Mouse (Mus musculus) natural killer cell, adult 2 months (primary cell): ENCODE measurements around the gene Ppp1r13l.

Experiments
- DNase-seq, 2 experiments: peaks; one replicate each; pipeline ENCODE4 v3.0.0; 2022; ENCODE audit warnings: low spot score in 2 of 2

Ppp1r13l gene

DNA sequence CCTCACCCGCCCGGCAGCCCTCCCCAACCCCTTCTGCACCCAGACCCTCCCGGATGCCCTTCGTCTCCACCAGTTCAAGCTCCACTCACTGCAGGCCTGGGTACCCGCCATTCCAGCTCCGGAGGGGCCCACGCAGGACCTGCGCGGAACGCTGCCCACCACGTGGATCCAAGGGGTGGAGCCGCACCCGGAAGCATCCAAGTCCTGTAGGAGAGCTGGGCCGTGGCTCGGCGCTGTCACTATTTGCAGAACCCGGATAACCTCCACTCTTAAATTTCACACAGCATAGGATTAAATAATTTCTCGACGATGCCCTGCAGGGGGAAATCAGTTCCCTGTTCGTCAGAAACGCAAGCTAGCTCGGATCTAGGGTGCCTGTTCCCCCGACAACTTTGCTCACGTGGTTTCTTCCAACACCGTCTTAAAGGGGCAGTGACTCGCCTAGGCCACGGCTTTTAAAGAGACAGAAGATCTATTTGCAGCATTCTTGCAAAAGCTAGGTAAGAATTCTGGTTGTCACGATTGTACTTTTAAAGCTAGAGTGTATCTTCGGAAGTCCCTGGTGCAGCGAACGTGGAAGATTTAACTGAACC, at the start of gene Ppp1r13l, which contains the start of gene Cd3eap:
TSS of gene Ppp1r13l (plus strand) at position 451 of the 593 bp plus-strand sequence.
TSS of gene Cd3eap (minus strand) at position 185 of the 593 bp plus-strand sequence.
- DNase-seq: peak; percentile 82 to 87

DNA sequence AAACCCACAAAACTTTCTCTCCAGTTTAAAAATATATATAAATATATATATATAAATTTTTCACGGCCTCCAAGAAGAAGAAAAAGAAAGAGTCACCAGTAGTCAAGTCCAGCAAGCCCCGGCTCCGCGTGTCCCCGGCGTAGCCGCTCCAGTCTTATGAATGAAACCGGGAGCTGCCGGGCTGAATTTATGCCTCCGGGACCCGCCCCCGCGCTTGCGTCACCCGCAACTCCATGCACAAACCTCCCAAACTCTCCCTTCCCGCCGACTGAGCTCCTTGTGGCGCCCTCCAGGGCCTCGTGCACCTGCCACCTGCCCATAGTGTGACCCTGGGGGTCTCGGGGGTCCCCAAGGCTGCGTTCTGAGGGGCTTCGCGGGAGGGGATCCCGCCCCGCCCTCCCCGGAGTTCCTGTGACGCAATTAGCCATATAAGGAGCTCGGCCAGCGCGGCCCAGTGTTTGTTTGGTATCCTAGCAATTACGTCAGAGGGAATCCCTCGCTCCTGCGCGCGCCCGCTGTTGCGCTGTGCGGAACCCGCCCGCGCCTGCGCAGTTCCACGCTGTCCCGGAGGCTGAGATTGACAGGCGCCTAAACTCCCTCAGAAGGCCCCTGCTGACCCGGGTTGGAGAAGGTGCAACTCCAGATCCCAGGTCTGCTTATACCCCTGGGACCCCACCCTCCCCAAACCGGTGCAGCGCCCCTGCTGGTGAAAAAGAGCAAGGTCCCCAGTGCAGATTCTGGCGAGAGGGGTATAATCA, 49.5 kb upstream of the Ppp1r13l start, which contains the start of gene Fosb:
TSS of gene Fosb (minus strand) at position 168 of the 758 bp plus-strand sequence.
- peak; percentile 95 to 96 for DNase-seq

DNA sequence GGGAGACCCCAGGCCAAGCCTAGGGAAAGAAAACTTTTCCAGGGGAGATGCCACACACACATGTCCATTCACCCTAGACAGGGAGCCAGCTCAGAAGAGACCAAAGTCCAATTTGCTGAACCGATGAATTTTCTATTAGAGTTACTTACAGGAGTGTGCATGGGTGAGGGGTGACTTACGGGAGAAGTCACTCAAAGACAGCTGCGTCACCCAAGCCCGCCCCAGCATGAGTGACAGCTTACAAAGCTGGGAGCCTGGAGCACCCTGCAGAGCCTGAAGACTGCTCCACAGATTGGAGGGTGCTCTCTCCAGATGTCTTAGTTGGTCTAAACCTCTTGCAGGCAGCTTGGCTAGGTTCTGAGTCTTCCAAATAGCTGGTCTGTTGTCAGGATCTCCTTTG, 47.6 kb upstream of the Ppp1r13l start:
- no peak for DNase-seq

DNA sequence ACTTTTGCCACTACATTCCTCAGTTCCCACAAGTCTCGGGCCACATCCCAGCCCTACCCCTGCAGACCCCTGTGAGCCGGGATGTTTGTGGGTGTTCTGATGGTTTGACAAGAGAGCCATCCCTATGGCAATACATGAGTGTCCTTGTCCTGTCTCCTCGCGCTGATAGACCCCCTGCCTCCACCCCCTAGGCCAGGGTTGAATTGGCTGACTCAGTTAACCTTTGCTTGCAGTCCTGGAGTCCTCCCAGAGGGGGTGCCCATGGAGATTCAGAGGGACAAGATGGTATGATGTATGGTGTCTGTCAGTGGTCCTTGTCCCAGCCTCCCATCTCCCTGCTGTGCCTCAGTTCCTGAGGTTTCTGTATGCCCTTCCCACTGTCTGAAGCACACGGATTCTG, 45.5 kb upstream of the Ppp1r13l start:
- DNase-seq: no peak

DNA sequence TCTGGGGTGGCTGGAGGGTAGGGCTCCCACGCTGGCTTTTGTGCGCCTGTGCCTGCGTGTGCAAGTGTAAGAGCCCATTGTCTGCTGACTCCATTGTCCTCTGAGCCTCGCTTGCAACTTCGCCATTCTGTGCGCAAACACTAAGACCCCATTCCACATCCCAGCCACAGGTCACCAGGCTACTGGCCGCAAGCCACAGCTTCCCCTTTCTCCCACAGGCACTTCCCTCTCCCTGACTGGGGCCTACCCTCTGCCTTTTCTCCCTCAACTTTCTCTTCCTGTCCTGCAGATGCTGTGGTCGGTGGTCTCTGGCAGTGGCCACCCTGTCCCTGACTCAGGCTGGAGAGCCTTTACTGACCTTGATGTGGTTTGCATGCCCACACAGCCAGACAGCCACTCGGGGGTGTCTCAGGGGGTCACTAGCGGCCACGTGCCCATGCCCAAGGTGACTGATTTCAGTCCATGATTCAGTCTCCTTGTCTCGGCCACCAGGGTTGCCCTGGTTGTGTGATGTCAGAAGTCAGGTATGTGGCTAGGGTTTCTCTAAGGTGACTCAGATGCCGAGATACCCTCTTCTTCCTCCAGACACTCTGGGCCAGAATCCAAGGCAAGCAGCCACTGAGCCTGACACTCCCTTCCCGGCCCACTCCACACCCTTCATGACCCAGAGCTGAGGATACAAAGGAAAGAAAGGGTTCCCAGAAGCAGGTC, 42.9 kb upstream of the Ppp1r13l start:
- peak; percentile 56 to 59 for DNase-seq

DNA sequence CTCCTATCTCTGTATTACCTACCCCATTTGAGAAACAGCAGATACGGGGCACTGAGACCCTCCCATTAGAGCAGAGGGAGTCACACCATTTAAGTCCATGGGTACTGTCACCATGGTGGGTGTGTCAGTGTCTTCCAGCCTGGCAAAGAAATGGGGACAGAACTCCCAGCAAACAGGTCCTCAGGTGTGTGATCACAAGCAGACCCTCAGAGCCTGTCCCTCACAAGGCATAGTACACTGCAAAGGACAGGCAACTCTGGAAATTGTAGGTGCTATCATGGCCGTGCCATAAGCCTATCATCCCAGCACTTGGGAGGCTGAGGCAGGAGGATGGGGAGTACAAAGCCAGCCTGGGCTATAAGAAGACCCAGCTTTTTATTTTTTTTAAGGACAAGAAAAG, 41.3 kb upstream of the Ppp1r13l start:
- DNase-seq: no peak

DNA sequence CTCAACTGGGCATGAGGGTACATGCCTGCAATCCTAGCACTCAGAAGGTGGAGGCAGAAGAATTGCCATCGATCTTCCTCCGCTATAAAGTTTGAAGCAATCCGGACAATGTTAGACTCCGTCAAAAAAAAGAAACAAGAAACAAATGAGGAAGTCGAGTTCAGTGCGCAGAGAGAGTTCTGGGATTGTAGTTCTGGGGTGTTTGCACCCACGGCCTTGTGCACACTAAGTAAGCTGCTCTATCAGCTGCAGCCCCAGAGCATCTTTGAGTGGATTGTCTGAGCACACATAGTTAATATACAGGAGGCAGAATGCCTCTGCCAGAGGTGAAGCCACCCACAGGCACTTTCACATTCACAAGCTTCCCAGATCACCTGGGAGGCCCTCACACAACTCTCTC, 40.9 kb upstream of the Ppp1r13l start:
- DNase-seq: peak in 1 of 2 experiments; percentile 44

DNA sequence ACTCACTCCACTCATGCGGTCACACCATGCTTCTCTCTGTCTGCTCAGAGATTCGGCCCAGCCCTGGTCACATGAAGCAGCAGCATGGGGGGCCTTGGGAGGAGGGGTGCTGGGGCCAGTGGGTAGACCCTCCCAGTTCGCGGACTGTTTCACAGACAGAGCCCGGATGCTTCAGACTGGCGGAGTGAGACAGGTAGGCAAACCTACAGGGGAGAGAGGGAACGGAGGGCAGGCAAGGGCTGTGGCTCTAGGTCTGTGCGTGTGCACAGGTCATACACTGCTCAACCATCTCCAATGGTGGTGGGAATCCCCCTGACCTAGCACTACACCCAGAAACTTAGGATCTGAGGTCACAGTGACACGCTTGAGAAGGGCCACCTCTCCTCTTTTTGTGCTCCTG, 40.1 kb upstream of the Ppp1r13l start:
- DNase-seq: no peak

DNA sequence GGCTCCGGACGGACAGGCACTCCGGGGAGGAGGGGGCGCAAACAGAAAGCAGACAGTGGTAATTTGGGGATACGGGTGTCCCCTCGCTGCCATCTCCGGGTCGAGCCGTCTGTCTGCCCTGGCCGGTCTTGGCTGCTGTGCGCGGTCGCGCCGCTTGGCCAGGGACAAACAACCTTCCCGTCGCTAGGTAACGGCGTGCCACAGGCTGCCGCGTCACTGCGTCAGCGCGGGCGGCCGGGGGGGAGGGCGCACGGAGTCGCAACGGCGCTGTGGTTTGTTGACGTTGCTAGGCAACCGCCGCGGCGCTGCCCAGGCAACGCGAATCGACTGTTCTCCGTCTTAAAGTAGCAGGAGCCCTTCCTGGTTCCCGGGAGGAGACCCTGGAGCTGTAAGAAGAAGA, 39.6 kb upstream of the Ppp1r13l start:
- peak; percentile 96 for DNase-seq

DNA sequence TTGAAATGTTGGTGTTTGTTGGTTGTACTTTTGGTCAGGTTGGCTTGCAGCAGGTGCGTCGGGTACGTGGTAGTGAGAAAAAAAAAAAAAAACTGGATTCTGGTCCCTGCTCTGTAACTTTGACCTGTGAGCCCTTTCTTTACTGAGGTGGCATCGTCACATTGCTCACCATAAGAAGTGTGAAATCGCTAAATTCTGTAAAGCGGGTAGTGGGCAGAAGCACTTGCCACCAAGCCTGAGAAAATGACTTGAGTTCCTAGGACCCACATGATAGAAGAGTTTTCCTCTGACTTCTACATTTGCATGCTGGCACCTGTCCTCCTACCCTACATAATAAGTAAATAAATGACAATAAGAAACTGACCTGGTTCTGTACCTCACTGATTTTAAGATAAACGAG, 38.9 kb upstream of the Ppp1r13l start:
- DNase-seq: peak; percentile 21 to 42

DNA sequence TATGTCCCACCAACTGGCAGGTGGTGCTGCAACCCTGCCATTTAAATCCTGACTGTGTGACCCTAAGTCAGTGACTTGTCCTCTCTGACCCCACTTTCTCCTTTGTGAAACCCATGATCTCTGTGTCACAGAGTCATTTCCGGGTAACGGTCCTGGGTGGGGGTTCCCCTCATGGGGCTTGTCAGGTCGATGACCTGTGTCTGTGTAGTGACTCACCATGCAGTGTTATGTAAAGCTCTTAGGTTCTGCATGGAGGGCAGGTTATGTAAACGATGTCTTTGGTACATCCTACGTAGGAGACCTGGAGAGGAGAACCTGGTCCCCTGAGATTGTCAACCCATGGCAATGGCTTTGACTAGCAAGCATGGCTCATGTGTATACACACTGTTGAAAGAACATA, 38.1 kb upstream of the Ppp1r13l start:
- DNase-seq: peak; percentile 91

DNA sequence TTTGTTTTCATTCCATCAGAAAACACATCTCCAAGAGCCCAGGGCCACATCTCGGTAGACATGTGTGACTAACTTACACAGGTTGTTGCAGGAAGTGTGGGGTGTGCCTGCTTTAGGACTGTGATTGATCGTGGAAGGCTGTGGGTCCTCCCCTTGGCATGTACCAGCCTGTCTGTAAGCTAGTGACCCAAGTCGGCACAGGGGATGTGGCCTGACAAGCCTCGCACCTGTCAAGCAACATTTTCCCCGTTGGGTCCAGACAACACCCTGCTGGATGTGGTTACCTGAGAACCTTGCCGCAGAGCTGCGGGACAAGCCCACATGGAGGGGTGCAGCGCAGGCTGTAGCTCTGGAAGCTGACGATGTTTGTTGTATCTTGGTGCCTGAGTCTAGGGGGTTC, 37.1 kb upstream of the Ppp1r13l start:
- DNase-seq: no peak

DNA sequence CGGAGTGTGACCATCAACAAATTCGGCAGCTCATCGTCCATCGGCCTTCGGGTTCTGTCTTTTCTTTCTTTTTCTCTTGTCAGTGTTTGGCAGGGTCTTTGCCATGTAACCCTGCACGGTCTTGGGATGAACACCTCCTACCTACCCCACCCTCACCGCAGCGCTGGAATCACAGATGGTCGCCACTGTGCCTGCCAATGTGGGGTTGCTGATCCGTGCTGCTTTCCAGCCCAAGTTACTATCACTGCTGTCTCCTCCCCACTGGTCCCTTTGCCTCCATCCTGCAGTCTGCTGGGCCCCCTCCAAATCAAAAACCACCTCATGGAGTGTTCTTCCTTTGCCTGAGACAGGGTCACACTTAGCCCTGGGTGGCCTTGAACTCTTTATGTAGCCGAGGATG, 35.3 kb upstream of the Ppp1r13l start:
- no peak for DNase-seq

DNA sequence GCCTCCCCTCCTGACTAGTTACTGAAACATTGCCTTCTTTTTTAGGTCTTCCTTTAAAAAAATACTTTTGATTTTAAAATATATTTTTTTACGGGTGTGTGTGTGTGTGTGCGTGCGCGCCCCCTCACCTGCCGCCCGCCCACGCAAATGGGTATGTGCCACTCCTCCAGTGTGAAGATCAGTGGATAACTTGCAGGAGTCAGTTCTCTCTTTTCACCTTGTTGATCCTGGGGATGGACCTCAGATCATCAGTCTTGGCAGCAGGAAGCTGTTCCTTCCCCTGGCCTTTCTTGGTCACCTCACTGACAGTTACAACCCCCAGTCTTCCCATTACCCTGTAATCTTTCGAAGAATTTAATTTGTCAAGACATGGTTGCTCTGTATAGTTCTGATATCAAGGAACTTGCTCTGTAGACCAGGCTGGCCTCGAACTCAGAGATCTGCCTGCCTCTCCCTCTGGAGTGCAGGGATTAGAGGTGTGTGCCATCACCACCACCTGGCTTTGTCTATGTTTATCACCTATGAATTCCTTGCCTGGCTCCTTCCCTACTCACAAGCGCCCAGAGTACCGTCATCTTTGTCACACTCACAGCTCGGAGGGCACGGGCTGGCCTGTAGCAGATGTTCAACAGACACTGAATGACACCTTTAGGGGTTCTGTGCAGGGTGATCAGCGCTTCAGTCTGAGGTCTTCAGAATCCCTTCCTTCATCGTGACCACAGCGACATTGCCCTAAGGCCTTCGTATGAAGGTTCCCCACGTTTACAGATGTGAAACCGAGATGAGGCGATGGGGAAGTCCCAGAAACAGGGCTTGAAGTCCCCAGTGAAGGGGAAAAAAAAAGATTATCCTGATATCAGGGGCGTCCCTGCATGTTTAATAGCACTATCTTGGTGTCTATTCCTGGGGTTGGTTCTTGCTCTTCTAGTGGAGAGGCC, 34.0 kb upstream of the Ppp1r13l start:
- DNase-seq: peak; percentile 69 to 73

DNA sequence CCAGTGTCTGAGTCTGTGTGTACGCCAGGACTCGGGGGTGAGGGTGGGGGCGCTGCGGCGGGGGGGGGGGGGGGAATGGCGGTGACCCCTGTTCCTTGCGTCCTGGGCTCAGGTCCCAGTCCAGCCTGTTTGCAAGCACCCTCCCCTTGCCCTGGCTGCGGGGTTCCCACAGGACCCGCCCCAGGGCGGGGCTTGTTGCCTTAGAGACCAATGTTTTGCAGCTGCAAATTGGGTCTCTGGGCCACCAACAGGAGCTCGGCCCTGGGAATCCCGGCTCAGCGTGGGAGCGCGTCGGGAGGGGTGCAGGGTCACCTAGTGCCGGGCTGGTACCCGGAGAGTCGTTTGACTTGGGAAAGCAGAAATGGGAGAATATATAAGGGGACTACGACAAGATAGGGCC, 33.2 kb upstream of the Ppp1r13l start:
- peak; percentile 75 to 76 for DNase-seq

DNA sequence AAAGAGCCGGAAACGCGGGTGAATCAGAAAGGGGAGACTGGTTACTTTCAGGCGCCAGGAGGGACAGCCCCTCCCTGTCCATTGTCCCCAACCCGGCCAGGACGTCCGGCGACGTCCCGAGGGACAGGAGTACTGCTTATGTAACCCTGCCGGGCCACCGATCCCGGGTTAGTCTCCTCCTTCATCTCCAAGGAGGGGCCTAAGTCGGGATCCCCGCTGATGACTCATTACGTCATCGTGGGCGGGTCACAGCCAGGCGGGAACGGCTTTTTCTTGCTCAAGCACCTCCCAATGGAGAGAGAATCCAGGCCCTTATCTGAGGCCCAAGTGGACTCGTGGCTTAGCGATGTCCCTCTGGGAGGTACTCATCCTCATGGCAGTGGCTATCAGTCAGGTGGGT, 32.4 kb upstream of the Ppp1r13l start:
- peak in 1 of 2 experiments; percentile 24 for DNase-seq

DNA sequence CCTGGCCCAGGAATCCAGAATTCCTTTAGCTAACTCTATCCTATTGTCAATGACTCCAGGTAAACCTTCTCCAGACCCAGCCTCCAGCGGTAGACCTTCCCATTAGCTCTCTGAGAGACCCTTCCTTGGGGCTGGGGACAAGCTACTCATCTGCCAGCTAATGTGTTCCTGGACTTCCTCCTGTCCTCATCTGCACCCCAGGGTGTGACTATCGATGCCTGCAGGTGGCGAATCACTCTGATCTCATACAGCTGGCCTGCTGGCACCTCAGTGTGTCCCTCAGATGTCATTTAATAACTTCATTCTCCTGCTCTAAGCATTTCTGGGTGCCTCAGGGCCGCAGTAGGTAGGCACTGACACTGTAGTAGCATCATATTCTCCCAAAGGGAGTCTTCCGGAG, 31.8 kb upstream of the Ppp1r13l start:
- no peak for DNase-seq

DNA sequence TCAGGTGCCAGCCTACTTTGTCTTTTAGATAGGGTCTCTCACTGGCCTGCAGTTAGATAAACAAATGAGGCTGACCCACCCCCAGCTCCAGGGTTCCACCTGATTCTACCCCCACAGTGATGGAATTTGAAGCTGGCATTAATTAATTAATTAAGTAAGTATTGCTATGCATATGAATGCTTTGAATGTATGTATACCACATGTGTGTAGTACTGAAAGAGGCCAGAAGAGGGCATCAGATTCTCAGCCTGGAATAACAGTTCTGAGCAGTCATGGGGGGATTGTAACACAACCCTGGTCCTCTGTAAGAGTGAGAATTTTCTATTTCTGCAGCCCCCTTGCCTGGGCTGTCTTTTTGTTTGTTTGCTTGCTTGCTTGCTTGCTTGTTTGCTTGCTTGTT, 31.1 kb upstream of the Ppp1r13l start:
- DNase-seq: peak in 1 of 2 experiments; percentile 38

DNA sequence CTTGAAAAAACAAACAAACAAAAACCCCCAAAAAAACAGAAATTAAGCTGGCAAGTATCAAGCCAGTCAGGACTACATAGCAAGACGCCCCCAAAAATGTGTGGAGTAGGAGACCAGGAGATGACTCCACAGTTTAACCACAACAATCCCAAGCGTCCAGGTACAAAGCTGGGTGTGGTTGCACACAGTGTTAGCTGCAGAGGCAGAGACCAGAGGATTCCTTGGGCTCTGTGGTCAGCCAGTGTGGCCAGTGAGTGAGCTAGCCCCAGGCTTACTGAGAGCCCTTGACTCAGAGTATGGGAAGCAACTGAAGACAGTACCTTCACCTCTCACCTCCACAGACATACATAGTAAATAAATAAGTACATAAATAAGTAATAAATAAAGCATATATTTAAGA, 27.6 kb upstream of the Ppp1r13l start:
- DNase-seq: no peak

DNA sequence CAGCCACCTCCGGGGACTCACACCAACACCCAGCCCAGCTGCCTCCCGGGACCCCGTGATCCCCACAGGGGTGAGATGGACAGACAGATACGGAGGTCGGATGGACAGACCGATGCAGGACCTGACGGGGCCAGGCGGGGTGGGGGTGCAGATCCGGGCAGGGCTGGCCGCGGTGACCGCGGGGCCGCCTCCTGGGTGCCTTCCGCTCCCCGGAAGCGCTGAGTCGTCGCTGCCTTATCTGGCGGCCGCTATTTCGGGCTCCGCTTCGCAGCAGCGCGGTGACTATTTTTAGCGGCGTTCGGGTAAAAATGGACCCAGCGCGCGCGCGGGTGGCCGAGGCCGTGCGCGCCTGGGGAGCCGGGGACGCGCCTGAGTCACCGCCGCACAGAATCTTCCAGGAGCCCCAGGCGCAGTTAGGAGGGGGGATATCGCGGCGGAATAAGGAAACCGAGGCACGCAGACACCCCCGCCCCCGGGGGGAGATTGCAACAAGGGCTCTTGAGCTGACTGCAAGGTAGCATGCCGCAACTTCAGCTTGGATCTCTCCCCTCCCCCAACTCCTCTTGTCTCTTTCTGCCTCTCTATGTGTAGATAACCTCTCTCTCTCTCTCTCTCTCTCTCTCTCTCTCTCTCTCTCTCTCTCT, 26.7 kb upstream of the Ppp1r13l start:
- DNase-seq: peak; percentile 87 to 89

DNA sequence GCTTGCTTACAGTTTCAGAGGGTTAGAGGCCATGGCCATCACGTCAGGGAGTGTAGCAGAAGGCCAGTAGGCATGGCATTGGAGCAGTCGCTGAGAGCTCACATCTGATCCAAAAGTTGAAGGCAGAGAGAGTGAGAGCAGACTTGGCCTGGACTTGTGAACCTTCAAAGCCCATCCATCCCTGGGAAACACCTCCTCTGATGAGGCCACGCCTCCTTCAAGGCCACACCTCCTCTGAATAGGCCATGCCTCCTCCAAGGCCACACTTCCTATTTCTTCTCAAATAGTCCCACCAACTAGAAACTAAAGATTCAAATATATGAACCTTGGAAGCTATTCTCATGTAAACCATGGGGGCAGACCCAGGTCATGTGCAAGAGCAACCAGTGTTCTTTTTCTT, 24.0 kb upstream of the Ppp1r13l start:
- peak in 1 of 2 experiments; percentile 38 for DNase-seq
